Mouse (Mus musculus): Measurements from ENCODE around the gene Timm13.

Timm13 gene

DNA sequence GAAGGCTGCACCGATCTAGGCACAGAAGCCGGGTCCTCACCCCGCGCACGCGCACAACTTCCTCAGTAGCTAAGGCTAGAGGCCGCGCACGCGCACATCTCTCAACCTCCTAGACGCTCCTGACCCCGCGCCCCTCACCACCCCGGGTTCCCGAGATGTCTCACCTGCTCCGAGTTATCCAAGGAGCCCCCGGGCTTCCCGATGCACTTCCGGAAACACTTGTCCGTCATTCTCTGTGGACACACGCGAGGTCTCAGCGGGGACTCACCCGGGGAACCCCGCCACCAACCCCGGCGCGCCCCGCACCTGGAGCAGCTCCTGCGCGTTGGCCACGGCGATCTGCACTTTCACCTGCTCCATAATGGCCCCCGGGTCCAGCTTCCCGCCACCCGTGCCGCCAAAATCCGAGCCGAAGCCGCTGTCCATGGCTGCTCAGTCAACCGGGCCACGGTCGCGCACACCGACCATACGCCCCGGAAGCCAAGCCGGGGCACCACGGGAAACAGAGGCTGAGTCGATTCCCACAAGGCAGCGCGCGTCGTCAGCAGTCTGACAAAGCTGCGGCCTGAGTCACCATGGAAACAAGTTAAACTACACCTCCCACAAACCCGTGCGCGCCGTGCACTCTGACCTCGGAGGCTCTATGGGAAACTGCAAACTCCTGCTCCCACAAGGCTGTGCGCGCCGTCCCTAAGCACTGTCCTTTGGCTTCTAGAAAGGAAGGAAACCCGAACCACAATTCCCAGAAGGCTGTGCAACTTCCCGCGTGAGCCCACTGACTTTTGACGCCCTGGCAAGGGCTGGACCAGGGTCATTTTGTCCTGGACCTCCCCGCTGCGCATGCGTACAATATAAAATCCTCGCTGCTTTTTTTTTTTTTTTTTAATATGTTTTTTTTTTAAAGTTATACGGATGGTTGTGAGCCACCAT is at the start of gene Timm13:
TSS of gene Timm13 (minus strand) at position 652 of the 930 bp plus-strand sequence.
- peak; percentile 100 for DNase-seq

DNA sequence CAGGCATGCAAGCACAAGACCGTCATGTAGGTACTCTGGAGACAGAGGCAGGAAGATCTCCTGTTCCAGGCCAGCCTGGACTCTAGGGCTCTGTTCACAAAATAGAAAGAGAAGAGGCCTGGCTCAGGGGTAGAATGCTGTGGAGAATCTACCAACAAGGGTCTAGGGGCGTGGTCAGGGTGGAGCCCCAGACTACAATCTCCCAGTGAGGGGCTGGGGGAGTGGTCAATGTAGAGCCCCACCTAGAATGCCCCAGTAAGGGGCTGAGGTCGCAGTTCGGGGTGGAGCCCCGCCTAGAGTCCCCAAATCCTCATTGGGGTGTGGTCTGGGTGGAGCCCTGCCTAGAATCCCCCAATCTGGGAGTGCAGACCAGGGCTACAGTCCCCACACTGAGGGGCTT is 49.5 kb upstream of the Timm13 start:
- DNase-seq = no peak

DNA sequence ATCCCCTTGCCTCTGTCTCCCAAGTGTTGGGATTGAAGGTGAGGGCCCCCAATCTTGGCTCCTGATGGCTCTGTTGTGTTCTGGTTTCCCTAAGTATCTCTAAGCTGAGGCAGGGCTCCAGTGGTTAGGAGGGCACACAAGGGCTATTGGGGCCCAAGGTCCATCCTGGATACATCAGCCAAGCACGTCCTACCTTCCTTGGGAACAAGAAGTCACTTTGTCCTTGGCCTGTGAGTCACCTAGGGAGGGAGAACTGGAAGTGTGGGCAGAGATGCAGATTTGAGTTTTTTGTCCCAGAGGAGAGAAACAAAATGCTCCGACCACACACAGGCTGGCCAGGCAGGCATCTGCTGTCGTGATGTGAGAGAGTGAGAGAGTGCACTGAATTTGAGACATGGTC is 48.3 kb upstream of the Timm13 start:
- no peak for DNase-seq

DNA sequence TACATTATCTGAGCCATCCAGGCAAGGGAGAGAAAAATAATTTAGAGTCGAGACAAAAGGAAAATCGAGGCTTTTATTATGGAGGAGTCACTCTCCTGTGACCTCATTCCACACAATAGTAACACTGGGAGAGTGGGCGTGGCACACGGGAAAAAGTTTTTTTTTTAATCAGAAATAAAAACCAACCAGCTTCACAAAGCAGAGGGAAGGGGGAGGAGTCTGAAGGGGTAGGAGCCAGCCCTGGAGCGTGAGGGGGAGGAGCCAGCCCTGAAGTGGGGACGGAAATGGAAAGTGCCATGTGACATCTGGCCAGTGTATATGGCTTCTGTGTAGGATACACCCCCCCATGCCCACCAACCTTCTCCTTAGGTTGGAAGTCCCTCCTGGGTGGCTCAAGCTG is 47.8 kb upstream of the Timm13 start:
- DNase-seq = peak; percentile 55

DNA sequence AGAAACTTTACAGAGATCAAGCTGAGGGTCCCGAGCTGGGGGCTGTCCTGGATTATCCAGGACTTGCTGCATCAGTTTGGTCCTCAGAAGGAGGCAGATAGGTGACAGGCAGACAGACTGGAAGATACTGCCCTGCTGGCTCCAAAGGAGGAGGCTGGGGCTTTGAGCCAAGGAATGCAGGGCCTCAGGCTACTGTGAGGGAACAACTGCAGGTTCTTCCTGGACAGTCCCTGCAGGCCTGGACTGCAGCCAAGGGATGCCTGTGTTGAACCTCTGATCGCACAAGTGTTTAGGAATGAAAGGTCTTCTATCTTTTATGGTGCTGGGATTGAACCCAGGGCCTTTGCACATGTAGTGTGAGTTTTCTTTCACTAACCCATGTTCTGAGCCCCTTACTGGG is 47.0 kb upstream of the Timm13 start:
- no peak for DNase-seq

DNA sequence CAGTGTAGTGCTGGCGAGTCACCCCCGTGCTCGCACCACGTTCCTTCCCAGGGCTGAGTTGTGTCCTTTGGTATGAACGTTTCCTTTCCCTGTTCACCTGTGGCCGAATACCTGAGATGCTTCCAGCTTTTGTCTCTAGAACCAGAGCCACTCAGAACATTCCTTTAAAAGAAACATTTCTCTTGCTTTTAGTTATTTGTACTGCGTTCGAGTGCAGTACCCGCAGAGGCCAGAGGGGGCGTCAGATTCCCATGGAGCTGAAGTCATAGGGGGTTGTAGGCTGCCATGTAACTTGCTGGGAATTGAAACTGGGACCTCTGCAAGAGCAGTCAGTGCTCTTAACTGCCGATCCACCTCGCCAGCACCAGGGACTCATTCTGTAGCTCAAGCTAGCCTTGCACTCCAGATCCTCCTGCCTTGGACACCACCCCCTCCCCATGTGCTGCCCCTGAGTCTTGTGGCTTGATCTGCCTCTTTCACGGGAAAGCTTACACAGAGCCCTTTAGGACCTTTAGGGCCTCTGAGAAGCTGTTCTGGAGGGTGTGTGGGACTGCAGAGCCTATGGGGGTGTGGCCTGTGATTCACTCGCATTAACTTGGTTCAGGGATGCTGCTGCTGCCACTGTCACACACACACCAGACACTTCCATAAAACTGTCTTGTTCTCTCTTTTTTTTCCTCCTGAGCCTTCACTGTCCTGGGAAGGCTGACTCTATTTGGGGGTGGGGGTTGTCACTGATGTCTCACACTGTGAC is 46.1 kb upstream of the Timm13 start:
- DNase-seq = no peak

DNA sequence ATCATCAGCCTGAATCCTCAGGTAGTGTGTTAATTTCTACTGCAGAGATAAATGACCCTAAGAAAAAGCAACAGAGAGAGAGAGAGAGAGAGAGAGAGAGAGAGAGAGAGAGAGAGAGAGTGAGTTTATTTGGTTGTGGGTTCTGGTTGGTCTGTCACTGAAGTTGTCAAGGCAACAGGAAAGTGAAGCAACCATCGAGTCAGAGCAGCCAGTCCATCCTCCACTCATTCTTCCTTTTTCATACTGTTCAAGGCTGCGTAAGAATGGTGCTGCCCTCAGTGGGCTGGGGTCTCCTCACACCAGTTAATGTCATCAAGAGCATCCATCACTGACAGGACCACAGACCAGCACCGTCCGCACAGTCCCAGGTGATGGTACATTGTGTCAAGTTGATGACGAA is 43.5 kb upstream of the Timm13 start:
- no peak for DNase-seq

DNA sequence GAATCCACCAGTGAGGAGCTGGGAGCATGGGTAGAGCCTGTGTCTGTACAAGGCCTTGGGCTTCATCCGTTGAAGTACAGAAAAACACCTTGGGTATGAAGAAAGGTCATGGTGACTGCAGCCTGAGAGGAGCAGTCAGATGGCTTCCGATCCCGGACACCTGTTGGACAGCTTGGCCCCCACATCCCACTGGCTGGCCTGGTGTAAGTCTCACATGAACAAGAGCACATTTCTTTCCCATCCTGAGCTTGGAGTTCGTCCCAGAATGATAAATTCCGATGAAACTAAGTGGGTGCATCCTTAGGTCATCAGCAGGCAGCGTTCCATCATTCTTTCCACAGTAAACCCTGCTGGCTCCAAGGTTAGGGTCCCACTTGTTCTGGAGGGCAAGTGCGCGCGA is 42.9 kb upstream of the Timm13 start:
- no peak for DNase-seq

DNA sequence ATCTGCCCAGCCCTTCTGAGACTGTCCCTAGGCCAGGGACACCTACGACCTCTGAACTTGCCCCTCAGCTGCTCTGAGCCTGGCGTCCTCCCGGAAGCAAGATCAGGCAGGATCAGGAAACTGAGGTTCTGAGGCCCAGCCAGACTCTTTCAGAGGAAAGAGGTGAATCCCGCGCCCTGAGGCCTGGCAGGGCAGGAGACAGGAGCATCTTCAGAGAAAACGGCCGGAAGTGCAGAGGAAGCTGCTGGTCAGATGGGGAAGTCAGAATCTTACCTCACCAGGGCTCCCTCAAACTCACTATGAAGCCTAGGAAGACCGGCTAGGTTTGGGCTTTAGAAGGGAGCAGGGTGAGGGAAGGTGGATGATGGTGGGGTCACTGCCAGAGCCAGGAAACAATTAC is 42.1 kb upstream of the Timm13 start:
- no peak for DNase-seq

DNA sequence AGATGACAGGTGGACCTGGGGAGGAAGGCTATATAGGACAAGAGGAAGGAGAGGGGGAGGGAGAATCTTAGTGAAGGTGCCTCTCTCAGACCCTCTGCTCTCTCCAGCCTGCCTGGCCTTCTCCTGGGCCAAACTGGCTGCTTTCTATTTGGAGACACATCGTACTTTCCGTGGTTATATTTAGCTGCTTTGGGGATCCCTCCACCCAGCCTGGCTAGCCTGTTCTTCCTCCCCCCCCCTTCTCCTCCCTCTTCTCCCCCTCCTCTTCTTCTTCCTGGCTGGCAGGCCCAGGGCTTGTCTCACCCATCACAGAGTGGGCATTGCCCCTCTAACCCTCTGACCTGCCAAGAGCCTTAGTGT is 40.2 kb upstream of the Timm13 start:
- DNase-seq = no peak

DNA sequence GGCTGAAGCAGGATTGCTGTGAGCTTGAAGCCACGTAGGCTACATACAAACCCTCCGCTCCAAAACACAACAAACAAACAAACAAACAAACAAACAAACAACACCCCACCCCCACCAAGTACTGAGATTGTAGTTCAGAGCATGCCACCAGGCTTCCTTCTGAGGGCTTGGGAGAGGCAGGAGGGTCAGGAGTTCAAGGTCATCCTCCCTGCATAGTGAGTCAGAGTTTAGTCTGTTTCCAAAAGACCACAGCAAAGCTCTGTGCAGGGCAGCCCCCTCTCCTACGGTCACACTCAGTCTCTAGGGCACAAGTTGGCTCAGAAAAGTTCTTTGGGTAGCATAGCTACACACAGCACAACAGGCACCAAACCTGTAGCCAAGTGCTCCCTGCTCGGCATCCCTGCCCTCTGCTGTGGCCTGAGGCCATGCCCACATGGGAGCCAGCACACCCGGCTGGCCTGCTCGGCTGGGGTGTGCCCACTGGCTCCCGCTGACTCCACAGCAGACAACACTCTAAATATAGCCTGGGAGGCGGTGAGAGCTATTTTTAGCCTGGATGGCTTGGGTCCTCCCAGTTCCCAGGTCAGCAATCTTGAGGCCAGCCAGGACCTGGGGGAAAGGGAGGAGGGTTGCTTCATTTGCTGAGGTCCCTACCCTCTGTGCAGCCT is 39.7 kb upstream of the Timm13 start:
- peak; percentile 34 for DNase-seq

DNA sequence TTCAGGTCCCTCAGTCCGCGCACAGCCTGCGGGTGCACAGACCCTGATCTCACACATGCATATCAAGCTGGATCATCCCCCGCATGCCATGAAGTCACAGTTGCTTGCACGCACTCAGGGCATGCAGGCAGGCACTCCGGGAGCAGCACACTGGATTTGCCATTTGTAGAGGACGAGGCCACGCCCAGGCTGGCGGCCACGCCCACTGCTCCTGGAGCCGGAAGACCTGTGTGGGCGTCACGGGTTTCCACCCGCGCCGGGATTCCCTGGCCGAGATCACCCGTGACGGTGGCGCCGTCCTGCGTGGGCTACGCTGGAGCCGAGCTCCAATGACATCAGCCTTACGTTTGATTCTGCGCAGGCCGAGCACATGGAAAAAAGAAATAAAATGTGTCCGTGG is 38.9 kb upstream of the Timm13 start:
- DNase-seq = peak; percentile 89

DNA sequence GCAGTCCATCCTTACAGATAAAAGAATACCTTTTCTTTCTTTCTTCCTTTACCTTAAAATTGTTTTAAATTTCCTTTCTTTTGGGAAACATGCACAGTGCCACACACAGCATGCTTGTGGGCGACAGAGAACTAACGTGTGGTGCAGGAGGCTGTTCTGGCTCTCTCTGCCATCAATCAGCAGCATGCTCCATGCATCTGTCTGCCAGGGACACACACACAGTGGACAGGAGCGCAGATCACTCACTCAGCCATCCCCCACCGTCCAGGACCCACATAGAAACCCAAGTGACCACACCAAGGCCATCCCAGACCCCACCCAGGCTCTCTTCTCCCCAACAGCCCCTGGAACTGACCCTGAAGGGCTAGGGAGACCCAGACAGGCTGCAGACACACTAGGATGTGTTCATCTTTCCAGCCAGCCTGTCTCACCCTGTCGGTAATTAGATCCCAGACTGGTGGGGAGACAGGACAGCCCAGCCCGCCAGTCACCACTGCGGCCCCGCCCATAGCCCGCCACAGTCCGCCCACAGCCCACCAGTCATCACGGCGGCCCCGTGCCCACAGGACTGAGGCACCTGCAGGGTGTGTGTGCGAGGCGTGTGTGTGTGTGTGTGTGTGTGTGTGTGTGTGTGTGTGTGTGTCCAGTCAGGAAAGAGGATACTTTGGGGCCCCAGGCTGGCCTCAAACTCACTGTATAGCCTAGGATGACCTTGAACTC is 38.2 kb upstream of the Timm13 start:
- DNase-seq = peak; percentile 69

DNA sequence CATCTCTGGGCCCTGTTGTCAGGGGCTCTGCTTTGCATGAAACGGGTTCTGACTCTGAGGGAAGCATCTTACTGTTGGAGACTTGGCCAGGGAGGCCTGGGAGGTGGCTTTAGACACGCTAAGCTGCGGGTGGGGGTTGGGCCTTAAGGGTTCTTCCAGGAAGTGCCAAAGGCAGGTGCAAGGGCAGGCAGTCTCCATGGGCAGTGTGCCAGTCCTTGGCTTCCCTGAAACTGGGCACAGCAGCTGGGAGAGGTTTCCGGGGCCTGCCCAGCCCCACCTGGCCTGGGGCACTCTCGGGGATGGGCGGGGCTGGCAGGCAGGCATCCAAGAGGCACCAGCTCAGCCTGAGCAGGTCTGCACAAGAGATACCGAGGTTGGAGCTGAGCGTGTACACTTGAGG is 36.9 kb upstream of the Timm13 start:
- DNase-seq = no peak

DNA sequence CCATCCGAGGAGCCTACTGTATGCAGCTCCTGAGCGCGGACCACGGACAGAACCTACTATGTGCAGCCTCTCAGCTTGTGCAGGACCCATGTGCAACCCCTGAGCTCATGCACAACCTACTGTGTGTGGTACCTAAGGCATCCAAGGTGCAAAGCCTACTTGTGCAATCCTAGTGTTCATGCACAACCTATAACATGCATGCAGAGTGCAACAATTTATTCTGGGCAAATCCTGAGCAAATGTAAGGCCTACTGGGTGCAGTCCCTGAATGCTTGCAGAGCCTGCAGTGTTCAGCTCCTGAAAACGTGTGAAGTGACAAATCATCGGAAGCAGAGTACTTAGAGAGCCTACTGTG is 36.0 kb upstream of the Timm13 start:
- no peak for DNase-seq

DNA sequence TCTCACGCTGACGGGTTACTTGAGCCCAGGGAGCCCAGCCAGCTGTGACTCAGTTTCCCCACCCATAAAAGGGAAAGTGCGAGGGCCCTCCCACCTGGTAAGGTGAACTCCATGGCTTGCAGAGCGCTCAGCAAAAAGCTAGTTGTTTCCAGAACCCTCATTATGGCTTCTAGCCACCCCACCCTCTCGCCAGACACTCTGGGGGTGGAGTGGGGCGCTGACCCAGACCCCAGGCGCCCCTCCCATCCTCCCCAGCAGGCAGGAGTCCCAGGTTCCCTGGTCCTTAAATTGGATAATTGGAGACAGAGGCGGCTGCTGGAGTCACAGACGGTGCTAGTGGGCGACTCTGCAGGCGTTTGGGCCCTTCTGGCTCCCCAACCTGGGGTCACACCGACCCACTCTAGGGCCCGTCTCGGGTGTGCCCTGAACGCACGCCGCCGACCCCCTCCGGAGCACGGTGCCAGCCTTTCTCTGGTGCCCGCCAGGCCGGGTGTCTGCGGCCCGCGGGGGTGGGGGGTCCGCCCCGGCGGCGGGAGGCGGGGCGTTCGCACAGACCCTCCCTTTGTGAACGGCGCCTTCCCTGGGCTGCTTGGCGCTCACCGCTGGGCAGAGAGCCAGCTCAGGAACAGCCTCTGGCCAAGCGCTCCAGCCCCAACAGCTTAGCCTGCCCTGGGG is 35.5 kb upstream of the Timm13 start:
- DNase-seq = peak; percentile 81

DNA sequence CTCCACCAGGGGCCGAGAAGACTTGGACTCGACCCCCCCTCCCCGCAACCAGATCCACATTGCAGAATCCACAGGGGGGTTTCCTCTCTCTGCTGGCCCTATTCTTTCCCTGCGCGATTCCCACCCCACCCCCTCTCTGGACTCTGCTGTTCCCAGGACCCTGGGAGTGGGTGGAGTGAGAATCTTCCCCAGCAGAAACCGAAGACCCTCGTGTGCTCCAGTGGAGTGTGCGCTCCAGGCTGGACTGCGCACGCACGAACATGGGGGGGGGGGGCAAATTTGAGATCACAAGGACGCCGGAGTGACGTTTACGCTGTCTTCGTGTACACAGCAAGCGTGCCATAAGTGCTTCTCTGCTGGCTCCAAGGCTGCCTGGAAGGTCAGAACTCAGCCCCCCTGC is 34.9 kb upstream of the Timm13 start:
- DNase-seq = peak; percentile 45

DNA sequence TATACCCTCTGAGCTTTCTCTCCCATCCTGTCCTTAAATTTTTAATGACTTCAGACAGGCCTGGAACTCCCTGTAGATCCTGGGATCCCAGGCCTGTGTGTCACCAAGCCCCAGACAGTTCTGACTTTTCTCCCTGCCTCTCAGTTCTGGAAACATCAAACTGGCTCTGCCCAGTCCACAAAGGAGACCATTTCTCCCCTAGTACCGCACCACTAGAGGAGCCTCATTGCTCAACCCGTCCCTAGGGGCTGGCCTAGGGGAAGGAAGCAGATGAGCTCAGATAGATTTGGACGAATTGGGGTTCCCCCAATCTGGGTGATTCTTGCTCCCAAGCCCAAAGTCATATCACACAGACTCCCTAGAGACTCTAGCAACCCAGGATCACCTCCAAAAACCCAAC is 34.5 kb upstream of the Timm13 start:
- no peak for DNase-seq

DNA sequence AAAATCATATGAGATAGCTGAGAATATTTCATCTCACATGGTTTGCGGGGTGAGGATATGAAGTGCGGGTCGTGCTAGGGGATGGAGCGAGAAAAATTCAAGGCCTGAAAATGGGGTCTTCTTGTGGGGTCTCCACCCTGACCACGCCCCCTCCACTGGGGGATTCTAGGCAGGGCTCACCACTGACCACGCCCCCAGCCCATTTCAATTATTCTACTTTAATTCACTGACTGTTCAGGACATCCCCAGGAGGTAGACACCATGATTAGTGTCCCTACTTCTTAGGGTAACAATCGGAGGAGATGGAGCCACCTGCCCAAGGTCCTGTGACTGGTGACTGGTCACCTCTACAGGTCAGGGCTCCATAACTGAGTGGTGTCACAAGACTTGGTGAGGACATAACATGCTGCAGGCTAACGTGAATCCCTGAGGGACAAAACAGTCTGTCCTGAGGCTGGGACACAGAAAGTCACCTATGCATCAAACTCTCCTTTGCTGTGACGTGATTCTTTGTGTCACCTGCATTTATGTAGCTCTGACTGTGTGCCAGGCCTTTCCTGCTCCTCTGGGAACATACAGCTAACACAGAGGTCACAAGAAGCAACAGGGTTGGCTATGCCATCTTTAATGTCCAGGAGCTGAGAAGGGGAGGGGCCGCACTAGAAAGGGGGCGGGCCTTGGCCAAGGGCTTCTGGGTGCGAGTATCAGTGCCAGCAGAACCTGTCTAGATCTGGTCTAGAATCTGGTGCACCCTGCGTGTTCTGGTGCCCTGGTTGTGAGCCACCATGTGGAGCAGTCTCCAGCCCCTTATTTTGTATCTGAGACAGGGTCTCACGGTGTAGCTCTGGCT is 33.6 kb upstream of the Timm13 start:
- DNase-seq = no peak

DNA sequence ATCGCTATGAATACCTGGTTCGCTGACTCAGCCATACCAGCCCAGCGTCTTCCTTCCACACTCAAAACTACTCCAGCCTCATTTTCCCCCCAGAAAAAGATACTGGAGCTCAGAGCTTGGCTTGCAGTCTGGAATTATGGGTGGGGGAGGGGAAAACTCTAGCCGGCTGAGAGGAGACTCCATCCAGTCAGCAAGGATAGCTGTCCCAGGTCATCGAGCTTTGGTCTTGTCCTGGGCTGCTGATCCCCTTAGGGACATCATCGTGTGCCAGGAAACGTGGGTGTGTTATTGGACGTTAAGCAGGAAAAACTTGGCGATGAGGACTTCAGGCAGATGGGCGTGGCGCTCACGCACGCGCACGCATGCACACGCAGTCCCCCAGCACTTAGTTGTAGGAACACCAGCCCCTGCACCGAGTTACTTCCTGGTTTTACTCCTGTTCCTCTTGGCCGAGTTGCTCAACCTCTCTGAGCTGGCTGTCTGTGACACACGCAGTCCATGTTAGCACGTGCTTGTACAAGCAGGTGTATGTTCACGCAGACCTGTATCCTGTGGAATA is 32.7 kb upstream of the Timm13 start:
- peak; percentile 53 for DNase-seq

Measured in embryo, embryonic 11 days (tissue).